Mouse (Mus musculus) myocyte (in vitro differentiated cells): ENCODE measurements around the gene Bmp7.

ENCODE experiments used
- CEBPB ChIP-seq: IDR thresholded peaks from 2 replicates; pipeline ENCODE4 v1.6.1; 2011; ENCODE audit warnings: mild to moderate bottlenecking, moderate library complexity; ENCODE audit not compliant: poor library complexity, insufficient read depth, severe bottlenecking
- E2F4 ChIP-seq: IDR thresholded peaks from one replicate; pipeline ENCODE4 v1.6.1; 2011; ENCODE audit warnings: mild to moderate bottlenecking, control low read depth, moderate library complexity; ENCODE audit not compliant: insufficient read depth
- MAX ChIP-seq: IDR thresholded peaks from one replicate; pipeline ENCODE4 v1.6.1; 2011; ENCODE audit warnings: low read depth, mild to moderate bottlenecking, control low read depth
- MYOD1 ChIP-seq, 3 experiments: IDR thresholded peaks; one replicate each; pipeline ENCODE4 v1.6.1; 2011; ENCODE audit warnings: control low read depth in 2 of 3, low read depth in 2 of 3, mild to moderate bottlenecking in 2 of 3, moderate library complexity in 1 of 3; ENCODE audit not compliant: insufficient read length in 2 of 3, control insufficient read depth in 1 of 3
- MYOG ChIP-seq, 3 experiments: IDR thresholded peaks; one replicate each; pipeline ENCODE4 v1.6.1; 2011; ENCODE audit warnings: control low read depth in 2 of 3, low read depth in 2 of 3, mild to moderate bottlenecking in 2 of 3; ENCODE audit not compliant: insufficient read length in 2 of 3, control insufficient read depth in 1 of 3, insufficient read depth in 1 of 3
- POLR2A ChIP-seq: IDR thresholded peaks from one replicate; pipeline ENCODE4 v1.6.1; 2011; ENCODE audit warnings: low read depth, mild to moderate bottlenecking, control low read depth, moderate library complexity; ENCODE audit not compliant: insufficient read length
- POLR2AphosphoS2 ChIP-seq: IDR thresholded peaks from one replicate; pipeline ENCODE4 v1.6.1; 2011; ENCODE audit warnings: low read depth, control low read depth; ENCODE audit not compliant: insufficient read length
- REST ChIP-seq: IDR thresholded peaks from one replicate; pipeline ENCODE4 v1.6.1; 2011; ENCODE audit warnings: mild to moderate bottlenecking, control low read depth, moderate library complexity; ENCODE audit not compliant: insufficient read depth, insufficient read length
- SRF ChIP-seq: IDR thresholded peaks from one replicate; pipeline ENCODE4 v1.6.1; 2011; ENCODE audit warnings: low read depth; ENCODE audit not compliant: control insufficient read depth, insufficient read length
- TCF12 ChIP-seq: IDR thresholded peaks from one replicate; pipeline ENCODE4 v1.6.1; 2011; ENCODE audit warnings: mild to moderate bottlenecking, control low read depth; ENCODE audit not compliant: poor library complexity, insufficient read depth, severe bottlenecking
- TCF3 ChIP-seq: IDR thresholded peaks from one replicate; pipeline ENCODE4 v1.6.1; 2011; ENCODE audit warnings: low read depth, control low read depth; ENCODE audit not compliant: insufficient read length
- USF1 ChIP-seq: IDR thresholded peaks from one replicate; pipeline ENCODE4 v1.6.1; 2011; ENCODE audit warnings: low read depth, mild to moderate bottlenecking, control low read depth, moderate library complexity

DNA sequence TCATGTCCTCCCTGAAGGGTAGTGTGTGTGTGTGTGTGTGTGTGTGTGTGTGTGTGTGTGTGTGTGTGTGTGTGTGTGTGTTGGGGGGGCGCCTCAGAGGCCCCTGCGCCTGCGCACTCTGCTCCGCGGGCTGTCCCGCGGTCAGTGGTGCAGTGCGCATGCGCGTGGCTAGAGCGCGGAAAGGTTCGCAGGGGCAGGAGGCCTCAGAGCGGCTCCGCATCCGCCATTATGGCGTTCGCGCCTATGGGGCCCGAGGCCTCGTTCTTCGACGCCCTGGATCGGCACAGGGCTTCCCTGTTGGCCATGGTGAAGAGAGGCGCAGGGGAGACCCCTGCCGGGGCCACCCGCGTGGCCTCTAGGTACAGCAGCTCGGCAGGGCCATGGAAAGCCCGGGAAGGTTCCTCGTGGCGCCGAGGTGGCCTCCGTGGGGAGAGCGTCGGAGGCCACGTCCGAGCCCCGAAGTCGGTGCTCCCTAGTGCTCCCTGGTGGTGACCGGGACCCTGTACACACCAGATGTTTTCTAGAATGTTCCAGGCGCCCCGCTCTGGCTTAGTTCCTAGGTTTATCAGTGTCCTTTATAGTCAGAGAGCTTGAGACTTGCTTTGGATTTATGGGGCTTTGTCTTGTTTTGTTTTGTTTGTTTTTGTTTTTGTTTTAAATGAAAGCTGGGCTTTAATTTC is 39.7 kb upstream of the Bmp7 start:
- TF ChIP-seq POLR2A (no peak), E2F4 (no peak), MAX (no peak), USF1 (no peak), POLR2AphosphoS2 (no peak), REST (no peak), MYOD1 (IDR thresholded peaks at IDR 0.05; ENCODE audit: control insufficient read depth in 1 of 3, insufficient read length in 2 of 3, low read depth in 2 of 3) (no peak), CEBPB (no peak), TCF12 (no peak), SRF (no peak), MYOG (IDR thresholded peaks at IDR 0.05; ENCODE audit: control insufficient read depth in 1 of 3, insufficient read depth in 1 of 3, insufficient read length in 2 of 3, low read depth in 2 of 3) (no peak), TCF3 (no peak)
